Mouse (Mus musculus): Measurements from ENCODE around the gene Tmem80.

DNA sequence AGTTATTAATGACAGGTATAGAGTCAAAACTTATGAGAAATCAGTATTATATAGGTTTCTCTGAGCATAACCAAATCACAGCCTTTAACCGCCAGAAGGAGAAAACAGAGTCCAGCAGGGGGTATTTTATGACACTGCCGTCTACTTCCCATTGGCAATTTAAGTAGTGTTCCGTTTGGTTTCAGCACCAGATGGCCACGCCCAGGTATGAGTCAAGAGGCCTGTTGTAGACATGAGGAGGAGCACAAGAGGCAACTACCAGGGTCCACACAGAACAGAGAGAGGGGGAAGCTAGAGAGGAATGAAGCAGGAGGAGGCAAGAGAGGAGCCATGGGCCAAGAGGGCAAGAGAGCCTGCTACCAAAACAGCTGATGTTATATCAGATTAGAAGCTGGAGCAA is 52.0 kb downstream of the Tmem80 start:
- TF ChIP-seq CTCF (IDR thresholded peaks at IDR 0.05; ENCODE audit: low read depth), result no peak
- TF ChIP-seq EP300 (IDR thresholded peaks at IDR 0.05; ENCODE audit: low read depth), result no peak

Data from heart, postnatal 0 days (tissue).